Mouse (Mus musculus) bone marrow macrophage, adult 2 months (primary cell): ENCODE measurements at regions not wholly inside any gene's neighbourhood (a gene's known extent, or its start where the extent isn't known, plus 50 kb on each side); places are given as distances from the start of the nearest gene placed in this dataset.

Experiments used
- H3K27ac ChIP-seq: 2 replicates; pipeline ENCODE4 v1.5.1; 2012; ENCODE audit warnings: low read depth, low read length; ENCODE audit not compliant: insufficient read depth
- H3K4me1 ChIP-seq: 2 replicates; pipeline ENCODE4 v1.6.1; 2012; ENCODE audit warnings: low read length; ENCODE audit not compliant: control insufficient read depth, insufficient read depth
- H3K4me3 ChIP-seq: 2 replicates; pipeline ENCODE4 v1.5.1; 2012; ENCODE audit warnings: mild to moderate bottlenecking, low read length, moderate library complexity; ENCODE audit not compliant: insufficient read depth
- CTCF ChIP-seq: IDR thresholded peaks from 2 replicates; pipeline ENCODE4 v1.5.1; 2012; ENCODE audit warnings: low read depth, mild to moderate bottlenecking, low read length, moderate library complexity
- POLR2A ChIP-seq: IDR thresholded peaks from 2 replicates; pipeline ENCODE4 v1.6.1; 2012; ENCODE audit warnings: mild to moderate bottlenecking, low read depth, low read length, borderline replicate concordance

DNA sequence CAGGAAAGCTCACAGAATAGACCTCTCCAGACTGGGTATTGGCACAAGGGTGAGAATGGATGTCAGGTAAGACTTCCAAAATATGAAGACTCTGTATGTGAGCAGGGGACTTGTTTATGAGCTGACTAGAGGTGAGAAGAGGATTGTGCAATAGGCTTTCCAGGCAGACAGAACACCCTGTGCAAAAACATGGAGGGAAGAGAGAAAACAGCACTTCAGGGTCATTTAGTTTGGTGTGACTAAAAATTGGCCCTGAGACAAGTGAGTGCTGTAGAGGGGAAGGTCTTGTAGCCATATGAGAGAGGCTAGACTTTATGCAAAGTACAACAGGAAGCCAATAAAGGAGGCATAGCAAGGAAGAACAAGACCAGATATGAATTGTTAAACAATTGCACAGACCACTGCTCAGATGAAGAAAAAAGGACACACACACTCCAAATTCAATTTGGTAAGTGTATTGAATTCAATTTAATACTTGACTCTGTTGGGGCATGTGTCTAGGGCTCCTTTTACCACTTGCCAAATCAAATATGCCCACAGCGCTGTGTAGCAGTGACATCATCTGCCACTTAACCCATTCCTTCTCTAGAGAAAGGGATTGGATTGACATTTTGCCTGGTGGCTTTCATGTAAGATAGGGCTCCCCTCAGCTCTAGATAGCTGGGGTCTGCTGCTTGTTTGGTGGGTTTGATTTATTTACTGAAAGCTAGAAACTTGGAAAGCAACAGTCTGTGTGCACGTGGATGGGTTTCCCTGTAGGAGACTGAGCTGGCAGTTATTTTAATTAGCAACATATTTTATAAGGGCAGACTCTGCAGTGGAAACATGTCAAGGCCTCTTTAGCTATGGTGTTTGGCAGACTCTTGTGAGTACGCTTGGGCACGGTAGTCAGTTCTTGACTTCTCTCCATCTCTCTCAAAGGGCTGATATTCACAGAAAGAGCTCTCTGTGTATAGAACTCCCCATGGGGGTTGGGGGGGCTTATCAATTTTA, 501.1 kb upstream of the Gm26657 start:
- Histone ChIP-seq H3K27ac (no peak overlapping the region), H3K4me1 (no peaks in the 10 kb centered on the region), H3K4me3 (no peak overlapping the region)
- TF ChIP-seq POLR2A: no peak
- no peak for TF ChIP-seq CTCF

DNA sequence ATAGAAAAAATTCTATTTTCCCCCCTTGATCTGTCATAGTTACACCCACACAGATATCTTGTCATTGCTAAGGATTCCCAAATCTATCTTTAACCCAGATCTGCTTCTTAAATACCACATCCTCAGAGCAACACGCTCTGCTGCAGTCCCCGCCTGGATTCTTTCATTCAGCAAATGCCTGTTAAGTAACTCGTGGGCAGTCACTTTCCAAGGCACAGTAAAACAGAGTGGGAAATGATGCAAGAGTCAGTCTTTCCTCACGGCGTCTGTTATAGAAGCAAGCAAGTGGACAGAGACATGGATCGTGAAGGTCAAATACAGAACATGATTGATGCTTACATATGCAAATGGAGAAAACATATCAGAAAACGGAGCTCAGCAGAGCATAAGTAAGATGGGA, 508.5 kb upstream of the Gm26657 start:
- H3K27ac ChIP-seq: no peak overlapping the region
- TF ChIP-seq POLR2A (no peak), CTCF (no peak)
- H3K4me3 ChIP-seq: no peak overlapping the region
- no peaks in the 10 kb centered on the region for H3K4me1 ChIP-seq

DNA sequence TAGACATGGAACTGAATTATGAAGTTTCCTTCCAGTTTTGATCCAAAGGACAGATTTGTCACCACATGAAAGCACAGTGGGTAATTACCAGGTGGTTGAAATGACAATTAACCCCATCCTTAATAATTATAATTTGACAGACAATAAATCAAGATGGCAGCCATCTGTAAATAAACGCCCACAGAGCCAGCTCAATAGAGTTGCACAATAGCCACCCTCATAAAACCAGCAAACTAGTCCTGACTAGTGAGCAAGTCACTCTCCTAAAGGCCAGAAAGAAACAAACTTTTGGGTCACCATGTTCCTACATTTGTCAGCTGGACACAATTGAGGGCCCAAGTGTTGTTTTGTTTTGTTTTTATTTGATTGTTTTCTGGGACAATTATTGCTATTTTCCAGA, 509.4 kb upstream of the Gm26657 start:
- TF ChIP-seq POLR2A (no peak), CTCF (no peak)
- H3K4me3 ChIP-seq: no peak overlapping the region
- H3K27ac ChIP-seq: no peak overlapping the region
- H3K4me1 ChIP-seq: no peaks in the 10 kb centered on the region

DNA sequence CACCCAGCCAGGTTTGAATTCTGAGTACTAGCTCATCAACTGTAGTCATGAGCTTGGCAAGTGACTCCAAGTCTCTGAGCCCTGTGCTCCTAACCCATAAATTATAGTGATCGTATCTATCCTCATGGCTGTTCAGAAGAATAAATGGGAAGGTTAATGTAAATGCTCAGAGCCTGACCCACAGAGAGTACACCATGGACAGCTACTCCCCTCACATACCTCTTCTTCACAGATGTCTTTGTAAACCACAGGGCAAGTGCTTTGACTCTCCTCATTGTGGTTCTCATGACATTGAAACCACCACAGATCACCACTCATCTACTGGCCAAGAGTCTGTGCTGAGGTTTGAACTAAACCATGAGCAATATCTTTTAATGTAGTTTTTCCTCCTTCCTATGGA, 513.4 kb upstream of the Gm26657 start:
- H3K4me1 ChIP-seq: peaks cover 3% of the 10 kb centered on the region; the same call in 1 of the 2 replicates
- TF ChIP-seq POLR2A (no peak), CTCF (no peak)
- H3K27ac ChIP-seq: no peak overlapping the region
- H3K4me3 ChIP-seq: no peak overlapping the region

DNA sequence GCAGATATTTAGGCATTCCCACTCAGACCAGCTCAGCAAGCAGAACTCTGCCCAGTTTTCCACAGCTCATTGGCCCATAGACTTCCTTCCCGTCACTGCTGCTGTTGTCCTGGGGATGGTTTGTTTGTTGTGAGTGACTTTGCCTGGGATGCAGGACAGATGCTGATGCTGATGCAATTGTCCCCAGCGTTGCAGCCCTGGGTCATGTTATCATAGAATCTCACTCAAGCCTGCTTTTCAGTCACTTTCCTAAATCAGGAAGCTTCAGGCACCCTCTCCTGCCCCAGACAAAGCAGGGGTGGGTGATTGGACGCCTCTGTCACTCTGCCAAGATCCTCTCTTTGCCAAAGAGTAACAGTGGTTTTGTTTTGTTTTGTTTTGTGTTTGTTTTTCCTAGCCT, 515.3 kb upstream of the Gm26657 start:
- Histone ChIP-seq H3K27ac (no peak overlapping the region), H3K4me3 (no peak overlapping the region), H3K4me1 (peaks cover 3% of the 10 kb centered on the region; the same call in 1 of the 2 replicates)
- no peak for TF ChIP-seq POLR2A
- TF ChIP-seq CTCF: no peak

DNA sequence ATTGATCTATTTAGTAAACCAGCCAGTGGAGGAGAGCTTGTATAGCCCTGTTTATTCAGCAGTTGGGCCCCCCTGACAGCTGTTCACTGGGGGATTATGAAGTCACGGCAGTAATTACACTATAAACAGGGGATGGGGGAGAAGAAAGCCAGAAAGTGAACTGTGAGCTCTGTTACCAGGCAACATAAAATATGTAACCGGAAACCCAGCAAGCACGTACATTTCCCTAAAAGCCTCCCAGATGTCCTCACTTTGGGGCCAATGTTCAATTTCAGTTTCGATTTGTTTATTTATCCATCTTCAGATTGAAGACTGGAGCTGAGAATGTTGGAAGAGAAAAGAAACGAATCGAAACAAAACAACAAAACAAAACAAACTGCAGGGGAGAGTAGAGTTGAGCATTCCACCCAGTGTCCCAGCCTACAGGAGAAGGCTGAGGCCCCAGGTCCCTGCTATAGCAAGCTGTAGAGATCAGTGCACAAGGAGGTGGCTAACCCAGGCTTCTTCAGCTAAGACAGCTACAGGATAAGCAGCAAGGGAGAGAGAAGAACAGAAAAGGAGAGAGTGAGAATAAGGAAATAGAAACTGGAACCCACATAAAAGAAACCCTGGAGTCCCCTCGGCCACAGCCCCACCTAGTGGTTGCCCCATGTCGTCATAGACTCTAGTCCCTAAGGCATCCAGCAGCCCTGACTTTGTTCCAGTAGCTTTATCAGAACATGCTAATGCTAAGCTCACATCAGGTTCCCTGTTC, 517.7 kb upstream of the Gm26657 start:
- Histone ChIP-seq H3K27ac (peak overlapping the region; percentile 80), H3K4me1 (peaks cover 3% of the 10 kb centered on the region; the same call in 1 of the 2 replicates), H3K4me3 (peak overlapping the region; percentile 61)
- TF ChIP-seq POLR2A (no peak), CTCF (peak; percentile 81)

DNA sequence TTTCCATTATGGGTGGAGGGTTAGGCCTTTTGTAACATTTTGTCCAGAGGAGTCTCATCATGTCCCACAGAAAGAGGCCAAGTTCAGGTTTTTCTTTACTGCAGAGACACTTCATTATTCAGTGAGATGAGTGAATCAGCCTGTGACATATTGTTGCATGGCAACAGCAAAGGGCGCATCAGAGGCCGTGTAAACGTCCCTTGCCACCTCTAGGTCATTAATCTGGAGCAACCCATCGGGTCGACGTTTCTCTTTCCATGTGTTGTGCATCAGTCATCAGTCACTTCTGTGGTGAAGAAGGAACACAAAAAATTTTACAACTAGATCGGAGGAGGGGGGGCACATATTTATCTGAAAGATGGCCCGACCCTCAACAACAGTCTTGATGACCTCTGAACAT, 519.3 kb upstream of the Gm26657 start:
- Histone ChIP-seq H3K4me1 (peaks cover 3% of the 10 kb centered on the region; the same call in 1 of the 2 replicates), H3K4me3 (no peak overlapping the region), H3K27ac (no peak overlapping the region)
- TF ChIP-seq POLR2A (no peak), CTCF (no peak)

DNA sequence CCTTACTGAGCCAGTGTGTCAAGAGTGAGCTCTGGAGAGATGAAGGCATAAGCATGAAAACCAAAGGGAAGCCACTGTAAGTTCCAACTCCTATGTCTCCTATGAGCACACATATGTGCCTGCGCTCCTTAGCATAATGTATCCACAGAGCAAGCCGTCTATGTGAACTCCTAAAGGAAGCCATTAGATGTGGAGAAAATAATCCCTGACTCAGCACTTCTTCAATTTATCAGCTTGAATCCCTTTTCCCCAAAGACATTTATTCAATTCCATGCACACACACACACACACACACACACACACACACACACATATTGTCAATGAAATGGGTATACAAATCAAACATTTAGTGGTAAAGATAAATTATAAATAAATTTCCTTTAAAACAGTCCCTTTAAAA, 530.4 kb upstream of the Gm26657 start:
- TF ChIP-seq POLR2A (no peak), CTCF (no peak)
- H3K4me1 ChIP-seq: no peaks in the 10 kb centered on the region
- no peak overlapping the region for H3K27ac ChIP-seq

DNA sequence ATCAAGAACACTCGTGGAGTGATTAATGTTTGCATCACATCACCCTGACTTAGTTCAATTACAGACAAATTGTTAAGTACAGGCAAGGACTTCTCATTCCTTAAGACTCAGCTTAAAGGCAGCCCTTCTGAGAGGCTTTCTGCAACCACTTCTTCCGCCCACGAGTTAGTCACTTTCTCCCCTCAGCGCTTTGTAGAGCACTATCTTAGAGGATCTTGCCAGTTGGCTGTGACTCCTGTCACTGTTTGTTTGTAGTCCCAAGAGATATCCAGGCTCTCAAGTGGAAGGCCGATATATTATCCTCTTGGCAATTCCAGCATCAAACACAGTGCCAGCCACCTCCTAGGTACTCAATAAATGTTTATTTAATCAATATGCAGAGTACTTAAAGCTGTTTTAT, 532.1 kb upstream of the Gm26657 start:
- TF ChIP-seq POLR2A (no peak), CTCF (no peak)
- no peak overlapping the region for H3K4me3 ChIP-seq
- no peak overlapping the region for H3K27ac ChIP-seq
- no peaks in the 10 kb centered on the region for H3K4me1 ChIP-seq

More for the DNA sequence above, 530.4 kb upstream of the Gm26657 start:
- H3K4me3 ChIP-seq: no peak overlapping the region

DNA sequence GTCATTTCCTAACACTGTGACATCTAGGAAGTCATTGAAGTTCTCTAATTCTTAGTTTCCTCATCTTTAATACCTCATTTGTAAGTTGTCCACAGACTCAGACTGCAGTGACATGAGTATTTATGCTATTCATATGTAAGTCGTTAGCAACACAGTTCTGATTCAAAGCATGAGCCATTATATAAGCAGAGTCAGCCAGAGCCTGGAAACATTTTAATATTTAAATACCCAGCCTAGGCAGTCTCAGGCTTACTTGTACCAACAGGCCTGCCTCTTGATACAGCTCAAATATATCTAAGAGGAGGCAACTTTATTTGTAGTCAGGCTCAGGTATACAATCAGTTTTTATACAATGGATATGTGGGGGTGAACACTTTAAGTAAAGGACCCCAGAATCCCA, 534.8 kb upstream of the Gm26657 start:
- H3K27ac ChIP-seq: no peak overlapping the region
- H3K4me1 ChIP-seq: no peaks in the 10 kb centered on the region
- H3K4me3 ChIP-seq: no peak overlapping the region
- TF ChIP-seq POLR2A (no peak), CTCF (no peak)
